Mouse (Mus musculus) hindbrain, embryonic 16.5 days (tissue): ENCODE measurements around the gene H2-Q4. TPM values are rescaled to one million over a fixed set of nuclear protein-coding genes. Genes with fewer than 3 reads are reported as not detected.
"Not testable (repeated sequence)": the region's sequence is repeated elsewhere in the genome, so short reads cannot be mapped to it uniquely, and the experiment has no call there.

Source experiments
- ATAC-seq: fragments of 200-750 bp; cut with Nextera tagmentation; 2 replicates; pipeline ENCODE4 v1.8.0; 2017; ENCODE audit warnings: moderate TSS enrichment, moderate library complexity
- H3K27ac ChIP-seq: fragments of 300-500 bp; sonication (generic); 2 replicates; pipeline ENCODE4 v1.5.1; 2014; ENCODE audit warnings: low read depth, mild to moderate bottlenecking, control low read depth, low read length, moderate library complexity
- H3K27me3 ChIP-seq: fragments of 300-500 bp; sonication (generic); replicated peaks from 2 replicates; pipeline ENCODE4 v1.6.1; 2014; ENCODE audit warnings: low read length; ENCODE audit not compliant: control insufficient read depth, insufficient read depth
- H3K36me3 ChIP-seq: fragments of 300-500 bp; sonication (generic); 2 replicates; pipeline ENCODE4 v1.6.1; 2014; ENCODE audit warnings: mild to moderate bottlenecking, low read length, moderate library complexity, mixed read lengths; ENCODE audit not compliant: control insufficient read depth, insufficient read depth
- H3K4me1 ChIP-seq: fragments of 300-500 bp; sonication (generic); 2 replicates; pipeline ENCODE4 v1.6.1; 2014; ENCODE audit warnings: low read depth, low read length; ENCODE audit not compliant: control insufficient read depth, insufficient read depth
- H3K4me2 ChIP-seq: fragments of 300-500 bp; sonication (generic); 2 replicates; pipeline ENCODE4 v1.6.1; 2014; ENCODE audit warnings: mild to moderate bottlenecking, low read length, control low read depth, moderate library complexity
- H3K4me3 ChIP-seq: fragments of 300-500 bp; sonication (generic); 2 replicates; pipeline ENCODE4 v1.5.1; 2014; ENCODE audit warnings: mild to moderate bottlenecking, low read length, control low read depth, moderate library complexity
- H3K9ac ChIP-seq: fragments of 300-500 bp; sonication (generic); 2 replicates; pipeline ENCODE4 v1.6.1; 2014; ENCODE audit warnings: low read depth, mild to moderate bottlenecking, control low read depth, low read length, moderate library complexity
- H3K9me3 ChIP-seq: fragments of 300-500 bp; sonication (generic); 2 replicates; pipeline ENCODE4 v1.6.1; 2014; ENCODE audit warnings: mild to moderate bottlenecking, low read length, moderate library complexity; ENCODE audit not compliant: control insufficient read depth
- WGBS: fragments of 180-500 bp; shearing (Covaris S2); extraction: QIAGEN DNeasy Blood & Tissue Kit; methylation state at CpG from one replicate; pipeline ENCODE4 v1.1.7; 2014; 5-methylcytosine and 5-hydroxymethylcytosine counted together
- polyA plus RNA-seq: library from polyadenylated mRNA; unstranded; fragments of >200 nt; fragmentation: Nextera tagmentation; extraction: Ambion mirVana; gene quantifications from 2 replicates; pipeline ENCODE4 v1.2.1, GENCODE M21; 2015

Gene H2-Q4
- polyA plus RNA-seq, 1 experiment from 2014 or later, result 0.89 TPM

DNA sequence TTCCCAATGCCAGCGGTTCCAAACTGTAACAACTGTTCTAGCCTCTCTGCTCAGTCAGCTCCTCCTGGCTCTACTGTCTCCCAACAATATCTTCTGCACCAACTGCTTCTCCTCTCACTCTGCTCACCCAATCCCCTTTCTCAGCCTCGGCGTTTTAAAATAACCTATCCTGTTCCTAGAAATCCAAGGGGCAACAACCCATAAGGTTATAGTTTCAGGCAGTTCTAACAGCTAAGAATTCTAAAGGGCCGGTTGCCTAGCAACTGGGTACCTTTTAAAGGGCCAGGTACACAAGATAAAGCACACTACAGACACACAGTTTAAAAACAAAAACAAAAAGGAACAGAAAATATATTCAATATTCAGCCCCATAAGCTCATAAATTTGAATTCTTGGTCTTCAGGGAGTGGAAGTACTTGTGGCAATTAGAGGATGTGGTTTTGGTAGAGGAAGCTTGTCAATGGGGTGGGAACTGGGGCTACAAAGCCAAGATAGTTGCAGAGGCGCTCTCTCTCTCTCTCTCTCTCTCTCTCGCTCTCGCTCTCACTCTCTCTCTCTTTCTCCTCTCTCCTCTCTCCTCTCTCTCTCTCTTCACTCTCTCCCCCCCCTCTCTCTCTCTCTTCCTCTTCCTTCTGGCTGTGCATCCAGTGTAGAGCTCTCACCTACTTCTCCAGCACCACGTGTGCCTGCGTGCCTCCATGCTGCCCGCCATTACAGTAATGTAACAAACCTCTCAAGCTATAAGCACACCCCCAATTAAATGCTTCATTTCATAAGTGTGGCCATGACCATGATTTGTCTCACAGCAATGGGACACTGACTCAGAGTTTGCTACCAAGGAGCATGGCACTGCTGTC is 36.1 kb downstream of the H2-Q4 start:
- WGBS, result 62% methylated on average over 3 of the region's 10 CpGs
- ATAC-seq, result peak; percentile 91
- H3K36me3 ChIP-seq, result not testable (repeated sequence)

GRCm38 (mm10) chr17:35418772-35419171 is 39.4 kb downstream of the H2-Q4 start:
- H3K4me1 ChIP-seq, result no peaks in the 10 kb centered on the region
- no peak for ATAC-seq
- no peak overlapping the region for H3K4me2 ChIP-seq
- no peak overlapping the region for H3K9ac ChIP-seq
- no peaks in the 10 kb centered on the region for H3K36me3 ChIP-seq
- WGBS, result 70% methylated on average over 7 of the region's 7 CpGs
- no peak overlapping the region for H3K4me3 ChIP-seq
- no peak overlapping the region for H3K27ac ChIP-seq
- no peaks in the 10 kb centered on the region for H3K9me3 ChIP-seq
- H3K27me3 ChIP-seq, result peaks cover 2% of the 10 kb centered on the region; the same call in 1 of the 2 replicates

More for the DNA sequence above, 36.1 kb downstream of the H2-Q4 start:
- H3K4me3 ChIP-seq, H3K27me3 ChIP-seq, H3K4me1 ChIP-seq, H3K9me3 ChIP-seq, H3K4me2 ChIP-seq, H3K27ac ChIP-seq, H3K9ac ChIP-seq: not testable (repeated sequence)

GRCm38 (mm10) chr17:35419564-35419963 is 40.1 kb downstream of the H2-Q4 start:
- not testable (repeated sequence) for H3K9me3 ChIP-seq, H3K4me1 ChIP-seq, H3K9ac ChIP-seq, H3K27ac ChIP-seq, H3K4me2 ChIP-seq, H3K36me3 ChIP-seq, H3K27me3 ChIP-seq, H3K4me3 ChIP-seq, ATAC-seq
- WGBS, result 74% methylated on average over 4 of the region's 4 CpGs

DNA sequence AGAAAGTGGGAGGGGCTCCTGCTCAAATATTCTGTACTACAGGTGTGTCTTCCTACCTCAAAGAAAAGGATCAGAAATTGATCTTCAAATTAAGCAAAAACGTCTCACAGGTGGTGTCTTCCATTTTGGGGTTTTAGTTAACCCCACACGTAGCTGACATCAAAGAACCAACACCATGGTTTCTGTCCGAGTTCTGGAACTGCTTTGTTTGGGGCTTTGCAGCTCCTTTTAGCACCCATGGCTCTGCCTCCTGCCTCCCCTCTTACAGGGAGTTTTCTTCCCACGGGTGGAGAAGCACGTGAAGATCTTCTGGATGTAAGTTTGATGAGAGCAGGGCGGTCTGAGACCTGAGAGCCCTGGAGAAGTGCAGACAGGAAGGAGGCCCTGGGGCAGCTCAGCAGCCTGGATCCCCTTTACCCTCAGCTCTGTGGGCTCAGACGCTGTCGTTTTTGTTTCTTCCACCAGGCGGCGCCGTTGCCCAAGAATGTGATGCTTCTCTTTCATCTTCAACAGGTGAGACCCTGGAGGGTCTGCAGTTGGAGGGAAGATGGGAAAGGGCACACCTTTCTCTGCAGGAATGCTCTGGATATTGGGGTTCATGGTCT is 40.9 kb downstream of the H2-Q4 start:
- H3K36me3 ChIP-seq, H3K4me2 ChIP-seq, H3K4me1 ChIP-seq, H3K9ac ChIP-seq, ATAC-seq, H3K9me3 ChIP-seq, H3K4me3 ChIP-seq, H3K27ac ChIP-seq, H3K27me3 ChIP-seq: not testable (repeated sequence)
- WGBS, result 17% methylated on average over 11 of the region's 11 CpGs

DNA sequence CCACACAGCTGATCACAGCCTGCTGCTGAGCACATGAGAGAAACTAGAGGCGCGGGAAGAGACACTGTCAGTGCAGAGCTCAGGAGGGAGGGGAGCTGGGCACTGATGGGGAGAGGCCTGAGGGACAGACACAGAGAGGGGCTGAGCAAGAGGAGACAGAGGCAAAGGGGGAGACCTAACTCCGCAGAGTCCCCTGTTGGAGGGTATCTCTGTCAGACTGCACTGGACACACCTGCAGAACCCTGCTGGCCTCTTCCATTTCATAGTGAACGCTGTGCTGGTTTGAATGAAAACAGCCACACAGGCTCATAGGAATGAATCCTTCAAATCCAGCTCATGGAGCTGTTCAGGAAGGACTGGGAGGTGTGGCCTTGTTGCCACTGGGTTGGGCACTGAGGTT is 41.9 kb downstream of the H2-Q4 start:
- not testable (repeated sequence) for H3K4me2 ChIP-seq, H3K27me3 ChIP-seq, H3K9ac ChIP-seq, H3K9me3 ChIP-seq, H3K36me3 ChIP-seq, H3K4me3 ChIP-seq, H3K27ac ChIP-seq, ATAC-seq, H3K4me1 ChIP-seq
- 87% methylated on average over 4 of the region's 4 CpGs for WGBS

GRCm38 (mm10) chr17:35422360-35422759 is 42.9 kb downstream of the H2-Q4 start:
- not testable (repeated sequence) for H3K9me3 ChIP-seq, H3K4me2 ChIP-seq, H3K27ac ChIP-seq, H3K36me3 ChIP-seq, H3K9ac ChIP-seq, ATAC-seq, H3K4me3 ChIP-seq, H3K4me1 ChIP-seq, H3K27me3 ChIP-seq
- WGBS, result 94% methylated on average over 5 of the region's 5 CpGs

DNA sequence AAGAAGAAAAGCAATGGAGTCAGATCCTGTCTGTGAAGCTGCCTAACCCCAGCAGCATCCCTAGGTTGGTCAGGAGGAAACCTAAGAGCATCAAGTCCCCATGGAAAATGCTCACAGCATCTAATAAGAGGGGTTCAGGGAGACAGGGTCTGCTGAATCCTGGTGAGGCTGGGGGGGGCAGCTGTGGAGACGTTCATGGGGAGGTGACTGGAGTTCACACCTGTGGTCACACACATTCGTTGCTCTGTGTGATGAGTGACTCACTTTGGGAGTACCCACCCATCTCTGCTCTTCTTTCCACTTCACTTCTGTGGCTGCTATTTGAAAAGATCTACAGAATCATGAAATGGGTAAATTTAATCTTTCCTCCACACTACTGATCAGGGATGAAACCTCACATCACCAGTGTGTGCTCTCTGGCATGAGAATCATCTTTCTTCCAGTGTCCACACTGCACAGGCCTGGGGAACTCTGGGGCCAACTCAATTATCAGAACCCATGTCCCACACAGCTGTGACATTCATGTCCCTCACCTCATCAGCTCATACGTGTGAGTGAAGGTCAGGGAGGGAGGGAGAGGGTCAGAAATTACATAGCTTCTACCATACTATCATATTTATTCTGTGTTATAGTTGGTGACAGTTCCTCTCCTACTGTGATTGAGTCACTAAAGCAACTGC is 43.9 kb downstream of the H2-Q4 start:
- not testable (repeated sequence) for H3K27me3 ChIP-seq, H3K27ac ChIP-seq, H3K4me1 ChIP-seq, H3K9me3 ChIP-seq, H3K36me3 ChIP-seq, H3K4me2 ChIP-seq, H3K4me3 ChIP-seq, ATAC-seq, H3K9ac ChIP-seq
- 81% methylated on average over 3 of the region's 3 CpGs for whole genome bisulfite sequencing

DNA sequence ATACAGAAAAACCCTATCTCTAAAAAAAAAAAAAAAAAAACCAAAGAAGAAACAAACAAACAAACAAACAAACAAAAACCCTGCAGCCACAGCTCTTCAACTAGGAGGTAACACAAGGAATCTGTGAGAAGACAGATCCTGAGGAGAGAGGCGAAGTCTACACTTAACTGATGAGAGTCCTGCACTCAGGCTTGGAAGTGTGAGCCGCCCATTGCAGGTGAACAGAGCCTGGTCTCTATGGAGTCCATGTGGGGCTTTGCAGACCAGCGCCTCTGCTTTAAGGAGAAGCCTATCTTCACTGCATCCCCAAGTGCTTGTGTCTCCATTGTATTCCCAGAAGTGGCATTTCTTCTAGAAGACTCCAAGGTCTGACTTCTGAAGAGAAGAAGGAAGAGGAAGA is 44.7 kb downstream of the H2-Q4 start:
- not testable (repeated sequence) for H3K9me3 ChIP-seq, H3K9ac ChIP-seq, H3K27ac ChIP-seq, H3K27me3 ChIP-seq, ATAC-seq, H3K36me3 ChIP-seq, H3K4me2 ChIP-seq, H3K4me3 ChIP-seq, H3K4me1 ChIP-seq
- WGBS, result 88% methylated on average over 3 of the region's 3 CpGs
